8 mouse cellular contexts compared by ENCODE assay signal in genomic region chr6:112490625-112491242, GRCm38 (mm10). TPM values are rescaled to one million over a fixed set of nuclear protein-coding genes. Genes with fewer than 3 reads are reported as not detected.
DNase-seq lines count a peak whose midpoint lies in the region; ATAC-seq lines count a peak whose summit lies in the region.

No protein-coding gene starts in this region.

- peak; percentile 71 for ATAC-seq in hindbrain, embryonic 15.5 days (ENCODE audit: low FRiP score, low read depth)

- peaks cover 36% of the 10 kb centered on the region for H3K27me3 ChIP-seq in hindbrain, embryonic 15.5 days

- no peaks in the 10 kb centered on the region for H3K9me3 ChIP-seq in hindbrain, embryonic 15.5 days

- H3K4me1 ChIP-seq in hindbrain, embryonic 15.5 days (replicated peaks) = peaks cover 23% of the 10 kb centered on the region

- H3K4me3 ChIP-seq in hindbrain, embryonic 15.5 days = peak overlapping the region; percentile 39

- peak overlapping the region; percentile 65 for H3K4me2 ChIP-seq in hindbrain, embryonic 15.5 days

- peak; percentile 77 for DNase-seq in R1 (ENCODE audit: low read depth, low spot score)
- DNase-seq in cerebellum, postnatal 36 days = peak; percentile 78 to 82
- DNase-seq in gastrocnemius, adult 18-20 months (ENCODE audit: low spot score) = peak; percentile 80
- DNase-seq in layer of hippocampus, postnatal 25 days (ENCODE audit: extremely low spot score in 1 of 2, low spot score in 1 of 2) = peak; percentile 79 to 95
- DNase-seq in lung, postnatal 14 days = peak; percentile 87
- peak; percentile 93 for DNase-seq in retina, embryonic 14.5 days (ENCODE audit: low spot score)
- DNase-seq in urinary bladder, adult 18-20 months (ENCODE audit: low spot score in 2 of 2) = peak; percentile 71 to 76

- 1% methylated on average over 35 of the region's 35 CpGs for WGBS in hindbrain, embryonic 15.5 days

- no peak overlapping the region for H3K27ac ChIP-seq in hindbrain, embryonic 15.5 days (replicated peaks)

- no peaks in the 10 kb centered on the region for H3K36me3 ChIP-seq in hindbrain, embryonic 15.5 days

- H3K9ac ChIP-seq in hindbrain, embryonic 15.5 days = no peak overlapping the region; the same call in 1 of the 2 replicates

RNA-seq across cellular contexts. Expression of gene Oxtr, which starts 1.0 kb away (rescaled TPM):
- total RNA-seq in gastrocnemius, adult 18-20 months (2021) = 1 to 10 TPM in 1 of 2 experiments, under 1 TPM in 1; 0.09 to 1.2 TPM
- polyA plus RNA-seq in hindbrain, embryonic 15.5 days (2015; fragmentation: Nextera tagmentation; extraction: Ambion mirVana) = 1.6 and 1.7 TPM in 2 replicates
- 1 to 10 TPM; 7.2 to 9.9 TPM for total RNA-seq in layer of hippocampus, postnatal 25 days (2021)

RNA-seq across cellular contexts. Expression of gene Cav3, which starts 31.4 kb away (rescaled TPM):
- total RNA-seq in gastrocnemius, adult 18-20 months (2021) = 10 to 100 TPM; 47.8 to 52.7 TPM
- polyA plus RNA-seq in hindbrain, embryonic 15.5 days (2015; fragmentation: Nextera tagmentation; extraction: Ambion mirVana) = 0.17 and 0.18 TPM in 2 replicates
- under 1 TPM; 0.69 to 0.96 TPM for total RNA-seq in layer of hippocampus, postnatal 25 days (2021)

Comparison
In these comparisons a context has a peak if more than half of its experiments do, and no peak if none do; other contexts are left out.
1. RNA of gene Cav3, which starts 31.4 kb away (total RNA-seq): 47.8 to 52.7 TPM in gastrocnemius, adult 18-20 months; 0.69 to 0.96 TPM in layer of hippocampus, postnatal 25 days; every median in the first group is over 10 times any median in the second.
2. Peak in every context shown above with its lines, with median percentiles within 50 percentile points of each other: DNase-seq.